Mouse (Mus musculus) limb, embryonic 13.5 days (tissue): ENCODE data around the gene Mtmr12. TPM values are rescaled to one million over a fixed set of nuclear protein-coding genes. Genes with fewer than 3 reads are reported as not detected.

ENCODE experiments used
- ATAC-seq: fragments of 200-750 bp; cut with Nextera tagmentation; 2 replicates; pipeline ENCODE4 v1.8.0; 2017; ENCODE audit warnings: low read depth, moderate number of reproducible peaks, moderate TSS enrichment; ENCODE audit not compliant: low FRiP score
- H3K27ac ChIP-seq: fragments of 300-500 bp; sonication (generic); 2 replicates; pipeline ENCODE4 v1.5.1; 2015; ENCODE audit warnings: inconsistent platforms, mild to moderate bottlenecking, moderate library complexity
- H3K27me3 ChIP-seq: fragments of 300-500 bp; sonication (generic); 2 replicates; pipeline ENCODE4 v1.6.1; 2015; ENCODE audit warnings: mild to moderate bottlenecking, inconsistent platforms
- H3K36me3 ChIP-seq: fragments of 300-500 bp; sonication (generic); 2 replicates; pipeline ENCODE4 v1.6.1; 2015; ENCODE audit warnings: inconsistent platforms, mild to moderate bottlenecking, moderate library complexity
- H3K4me1 ChIP-seq: fragments of 300-500 bp; sonication (generic); 2 replicates; pipeline ENCODE4 v1.6.1; 2015; ENCODE audit warnings: inconsistent platforms
- H3K4me2 ChIP-seq: fragments of 300-500 bp; sonication (generic); replicated peaks from 2 replicates; pipeline ENCODE4 v1.6.1; 2015; ENCODE audit warnings: inconsistent platforms, mild to moderate bottlenecking, moderate library complexity
- H3K4me3 ChIP-seq: fragments of 300-500 bp; sonication (generic); 2 replicates; pipeline ENCODE4 v1.5.1; 2015; ENCODE audit warnings: moderate library complexity, mild to moderate bottlenecking, inconsistent platforms
- H3K9ac ChIP-seq: fragments of 300-500 bp; sonication (generic); 2 replicates; pipeline ENCODE4 v1.6.1; 2015; ENCODE audit warnings: mild to moderate bottlenecking, inconsistent platforms
- H3K9me3 ChIP-seq: fragments of 300-500 bp; sonication (generic); 2 replicates; pipeline ENCODE4 v1.6.1; 2016; ENCODE audit warnings: inconsistent platforms
- WGBS: fragments of 180-500 bp; shearing (Covaris S2); methylation state at CpG from one replicate; pipeline ENCODE4 v1.1.7; 2015; 5-methylcytosine and 5-hydroxymethylcytosine counted together
- polyA plus RNA-seq: library from polyadenylated mRNA; unstranded; fragments of >200 nt; fragmentation: Nextera tagmentation; extraction: Ambion mirVana; gene quantifications from 2 replicates; pipeline ENCODE4 v1.2.1, GENCODE M21; 2015

Gene Mtmr12
- polyA plus RNA-seq, 1 experiment from 2014 or later = 18.5 TPM

DNA sequence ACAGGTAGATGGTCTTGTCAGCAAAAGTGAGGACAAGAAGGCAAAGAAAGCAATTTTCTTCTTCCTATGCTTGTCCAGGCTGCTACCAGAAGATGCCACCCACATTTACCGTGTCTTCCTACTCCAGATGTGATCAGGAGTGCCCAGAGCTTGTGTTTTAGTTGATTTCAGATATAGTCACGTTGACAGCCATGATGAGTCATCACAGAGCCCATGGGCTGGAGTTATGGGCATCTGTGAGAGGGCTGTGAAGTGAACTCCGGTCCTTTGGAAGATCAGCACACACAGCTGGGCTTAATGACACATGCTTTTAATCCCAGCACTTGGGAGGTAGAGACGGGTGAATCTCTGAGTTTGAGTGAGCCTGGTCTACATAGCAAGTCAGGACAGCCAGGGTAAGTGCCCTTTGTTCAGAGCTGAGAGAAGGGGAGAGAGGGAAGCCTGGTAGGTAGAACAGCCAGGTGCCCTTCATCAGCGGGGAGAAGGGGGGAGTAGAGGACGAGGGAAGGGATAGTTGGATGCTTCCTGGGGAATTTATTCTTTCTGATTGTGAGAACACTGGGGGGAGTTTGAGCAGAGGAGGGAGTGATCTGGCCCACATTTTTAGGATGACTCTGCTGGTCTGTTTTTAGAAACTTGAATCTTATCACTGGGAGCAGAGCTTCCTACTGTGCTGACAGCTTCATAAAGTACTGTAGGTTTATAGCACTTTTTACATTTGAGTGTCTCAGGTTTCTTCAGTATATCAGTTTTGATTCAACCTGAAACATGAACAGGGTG lies 40.9 kb downstream of the Mtmr12 start:
- H3K36me3 ChIP-seq = peaks cover 46% of the 10 kb centered on the region
- no peak overlapping the region for H3K9ac ChIP-seq
- 0 out of 2 replicates have a peak, but pooled peaks cover 9% of the 10 kb centered on the region for H3K4me1 ChIP-seq
- H3K4me2 ChIP-seq = no peak overlapping the region
- no peak overlapping the region for H3K4me3 ChIP-seq
- no peak overlapping the region for H3K27ac ChIP-seq
- no peaks in the 10 kb centered on the region for H3K9me3 ChIP-seq
- ATAC-seq = no peak
- WGBS = 76% methylated on average over 6 of the region's 6 CpGs
- H3K27me3 ChIP-seq = no peaks in the 10 kb centered on the region

DNA sequence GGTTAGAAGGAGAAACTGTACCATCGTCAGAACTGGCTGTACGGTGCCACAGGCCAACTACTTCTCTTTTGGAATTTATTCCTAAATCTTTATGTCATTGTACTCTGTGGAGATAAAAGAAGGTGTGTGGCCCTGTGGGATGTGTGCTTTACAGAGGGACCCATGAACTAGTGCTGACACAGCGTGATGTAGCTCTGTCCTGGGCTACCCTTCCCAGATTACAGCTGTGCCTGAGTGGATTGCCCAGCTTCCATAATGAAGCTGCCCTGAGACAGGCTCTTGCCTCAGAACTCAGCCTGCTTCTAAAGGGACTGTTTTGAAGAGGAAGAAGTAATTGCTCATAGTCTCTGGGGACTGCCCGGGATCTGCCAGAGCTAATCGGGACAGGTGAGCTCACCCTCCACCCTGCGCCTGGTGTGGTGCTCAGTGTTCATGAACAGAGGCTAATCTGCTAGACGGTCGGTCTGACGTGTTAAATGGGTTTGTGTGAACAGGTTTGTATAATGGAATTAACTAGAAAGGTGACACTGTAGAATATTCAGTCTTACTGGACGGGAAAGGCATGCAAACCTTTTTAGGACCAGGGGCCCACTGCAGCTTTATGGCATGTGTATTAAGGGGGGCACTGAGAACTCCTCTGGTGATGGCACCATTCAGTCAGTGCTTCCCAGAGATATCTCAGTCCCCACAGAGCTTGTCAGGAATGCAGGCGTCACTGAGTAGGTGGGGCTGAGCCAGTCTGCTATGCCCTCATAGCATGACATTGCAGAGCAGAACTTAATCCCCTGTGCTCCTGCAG lies 41.7 kb downstream of the Mtmr12 start:
- H3K9me3 ChIP-seq = no peaks in the 10 kb centered on the region
- ATAC-seq = no peak
- H3K27ac ChIP-seq = no peak overlapping the region
- no peak overlapping the region for H3K4me3 ChIP-seq
- peaks cover 54% of the 10 kb centered on the region for H3K36me3 ChIP-seq
- H3K4me2 ChIP-seq = no peak overlapping the region
- 0 out of 2 replicates have a peak, but pooled peaks cover 9% of the 10 kb centered on the region for H3K4me1 ChIP-seq
- H3K27me3 ChIP-seq = no peaks in the 10 kb centered on the region
- H3K9ac ChIP-seq = no peak overlapping the region
- 79% methylated on average over 11 of the region's 11 CpGs for WGBS

DNA sequence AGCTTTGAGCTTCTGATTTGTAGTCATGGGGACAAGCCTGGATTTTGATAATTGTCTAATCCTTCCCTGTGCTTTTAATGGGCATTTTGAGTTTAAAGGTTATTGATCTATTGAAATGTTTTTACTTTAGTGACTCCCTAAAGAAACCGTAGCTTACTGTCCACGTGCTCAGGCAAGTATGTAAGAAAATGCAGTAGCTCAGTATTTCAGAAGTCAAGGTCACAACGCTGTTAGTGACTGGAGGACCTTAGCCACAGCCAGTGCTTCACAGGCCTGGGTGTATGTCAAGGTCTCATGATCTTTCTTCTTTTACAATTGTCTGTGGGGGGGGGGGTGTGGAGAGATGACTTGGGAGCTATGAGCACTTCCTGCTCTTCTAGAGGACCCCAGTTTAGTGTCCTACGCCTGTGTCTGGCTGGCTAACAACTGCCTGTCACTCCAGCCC lies 42.4 kb downstream of the Mtmr12 start:
- Histone ChIP-seq H3K4me3 (no peak overlapping the region), H3K9me3 (no peaks in the 10 kb centered on the region), H3K27me3 (no peaks in the 10 kb centered on the region), H3K36me3 (peaks cover 60% of the 10 kb centered on the region), H3K9ac (no peak overlapping the region), H3K4me2 (no peak overlapping the region), H3K27ac (no peak overlapping the region), H3K4me1 (0 out of 2 replicates have a peak, but pooled peaks cover 9% of the 10 kb centered on the region)
- WGBS = 80% methylated on average over 4 of the region's 4 CpGs
- ATAC-seq = no peak

DNA sequence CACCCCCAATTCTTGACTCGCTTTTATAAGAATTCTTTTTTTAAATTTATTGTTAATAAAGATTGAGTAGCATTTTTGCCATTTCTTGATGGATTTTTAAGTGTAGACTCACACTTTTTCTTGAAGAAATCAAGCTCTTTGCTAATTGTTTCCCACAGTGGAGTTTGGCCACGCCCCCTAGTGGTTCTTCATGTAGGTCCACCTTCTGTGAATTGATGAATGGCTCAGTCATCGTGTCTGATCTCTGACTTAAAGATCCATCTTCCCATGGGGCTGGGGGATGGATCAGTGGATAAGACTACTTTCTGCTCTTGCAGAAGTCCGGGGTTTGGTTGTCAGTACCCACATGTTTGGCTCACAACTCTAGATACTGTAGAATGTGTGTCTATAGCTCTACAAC lies 43.5 kb downstream of the Mtmr12 start:
- Histone ChIP-seq H3K4me1 (0 out of 2 replicates have a peak, but pooled peaks cover 9% of the 10 kb centered on the region), H3K27ac (no peak overlapping the region), H3K9ac (no peak overlapping the region), H3K36me3 (peaks cover 67% of the 10 kb centered on the region), H3K9me3 (no peaks in the 10 kb centered on the region), H3K27me3 (no peaks in the 10 kb centered on the region), H3K4me3 (no peak overlapping the region), H3K4me2 (no peak overlapping the region)
- no peak for ATAC-seq
- 66% methylated on average over 4 of the region's 4 CpGs for WGBS

DNA sequence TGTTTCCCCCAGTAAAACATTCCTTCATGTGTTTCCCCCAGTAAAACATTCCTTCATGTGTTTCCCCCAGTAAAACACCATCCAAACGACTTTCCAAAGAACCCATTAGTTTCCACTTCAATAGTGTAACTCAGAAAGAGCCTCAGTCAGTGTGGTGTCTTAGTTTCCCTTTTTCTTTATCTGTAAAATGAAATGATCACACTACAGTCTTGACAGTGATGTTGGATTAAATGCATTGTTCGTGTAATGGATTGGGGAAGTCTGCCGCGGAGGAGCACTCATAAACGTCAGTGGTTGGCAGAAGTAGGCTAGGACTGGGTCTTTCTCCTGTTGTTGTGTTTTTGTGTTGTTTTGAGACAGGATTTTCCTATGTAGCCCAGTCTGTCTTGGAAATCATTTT lies 45.5 kb downstream of the Mtmr12 start:
- ATAC-seq = no peak
- Histone ChIP-seq H3K27ac (no peak overlapping the region), H3K9me3 (no peaks in the 10 kb centered on the region), H3K9ac (no peak overlapping the region), H3K4me3 (no peak overlapping the region), H3K36me3 (peaks cover 66% of the 10 kb centered on the region), H3K4me2 (no peak overlapping the region), H3K4me1 (0 out of 2 replicates have a peak, but pooled peaks cover 9% of the 10 kb centered on the region), H3K27me3 (no peaks in the 10 kb centered on the region)
- 76% methylated on average over 5 of the region's 5 CpGs for WGBS

DNA sequence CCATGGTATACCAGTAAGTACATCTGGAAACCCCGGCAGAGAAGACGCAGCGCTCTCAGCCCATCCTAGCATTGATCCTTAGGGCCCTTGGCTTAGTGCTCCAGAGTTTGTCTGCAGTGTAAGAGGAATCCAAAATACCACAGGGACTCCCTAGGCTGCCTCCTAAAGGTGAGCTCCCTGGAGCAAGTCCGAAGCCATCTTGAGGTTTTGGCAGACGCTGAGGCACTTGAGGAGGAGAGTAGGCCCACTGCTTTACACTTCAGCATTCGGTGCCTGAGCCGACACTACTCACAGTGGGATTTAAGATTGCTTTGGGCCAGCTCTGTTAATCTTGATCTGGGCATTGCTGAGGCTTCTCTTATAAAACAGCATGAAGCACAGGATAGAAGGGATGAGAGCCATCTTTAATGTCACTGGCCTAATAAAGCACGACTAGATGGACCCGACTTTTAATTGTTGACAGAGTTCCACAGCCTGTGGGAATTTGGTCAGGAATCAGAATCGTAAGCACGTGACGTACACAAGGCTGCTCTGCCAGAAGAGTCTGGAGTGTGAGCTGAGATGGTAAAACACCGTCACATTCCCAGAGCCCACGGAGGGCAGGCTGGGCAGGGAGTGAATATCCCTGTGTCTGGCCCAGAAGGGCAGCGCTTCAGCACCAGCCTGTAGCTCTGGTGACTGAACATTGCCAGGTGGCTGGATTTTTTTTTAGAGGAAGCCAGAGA lies 46.8 kb downstream of the Mtmr12 start:
- WGBS = 88% methylated on average over 15 of the region's 15 CpGs
- Histone ChIP-seq H3K27ac (no peak overlapping the region), H3K36me3 (peaks cover 60% of the 10 kb centered on the region), H3K9me3 (no peaks in the 10 kb centered on the region), H3K4me1 (0 out of 2 replicates have a peak, but pooled peaks cover 4% of the 10 kb centered on the region), H3K9ac (no peak overlapping the region), H3K4me3 (no peak overlapping the region), H3K27me3 (no peaks in the 10 kb centered on the region), H3K4me2 (no peak overlapping the region)
- no peak for ATAC-seq

DNA sequence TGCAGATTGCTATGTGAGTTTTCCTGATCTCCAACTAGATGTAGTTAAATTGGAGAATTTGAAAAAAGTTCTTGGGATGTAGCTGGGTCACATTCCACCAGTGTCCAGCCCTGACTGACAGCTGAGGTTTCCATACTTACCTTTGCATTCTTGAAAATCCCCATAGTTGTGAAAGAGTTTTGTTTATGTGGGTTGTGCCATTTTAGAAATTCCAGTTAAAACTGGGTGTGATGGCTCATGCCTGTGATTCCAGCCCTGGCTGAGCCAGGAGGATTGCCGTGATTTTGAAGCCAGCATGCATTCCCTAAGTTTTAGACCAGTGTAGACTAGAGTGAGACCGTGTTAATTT lies 47.3 kb downstream of the Mtmr12 start:
- Histone ChIP-seq H3K4me2 (no peak overlapping the region), H3K4me1 (no peaks in the 10 kb centered on the region), H3K27ac (no peak overlapping the region), H3K27me3 (no peaks in the 10 kb centered on the region), H3K36me3 (peaks cover 58% of the 10 kb centered on the region), H3K9me3 (no peaks in the 10 kb centered on the region), H3K4me3 (no peak overlapping the region), H3K9ac (no peak overlapping the region)
- no peak for ATAC-seq
- WGBS = 95% methylated on average over 2 of the region's 2 CpGs

DNA sequence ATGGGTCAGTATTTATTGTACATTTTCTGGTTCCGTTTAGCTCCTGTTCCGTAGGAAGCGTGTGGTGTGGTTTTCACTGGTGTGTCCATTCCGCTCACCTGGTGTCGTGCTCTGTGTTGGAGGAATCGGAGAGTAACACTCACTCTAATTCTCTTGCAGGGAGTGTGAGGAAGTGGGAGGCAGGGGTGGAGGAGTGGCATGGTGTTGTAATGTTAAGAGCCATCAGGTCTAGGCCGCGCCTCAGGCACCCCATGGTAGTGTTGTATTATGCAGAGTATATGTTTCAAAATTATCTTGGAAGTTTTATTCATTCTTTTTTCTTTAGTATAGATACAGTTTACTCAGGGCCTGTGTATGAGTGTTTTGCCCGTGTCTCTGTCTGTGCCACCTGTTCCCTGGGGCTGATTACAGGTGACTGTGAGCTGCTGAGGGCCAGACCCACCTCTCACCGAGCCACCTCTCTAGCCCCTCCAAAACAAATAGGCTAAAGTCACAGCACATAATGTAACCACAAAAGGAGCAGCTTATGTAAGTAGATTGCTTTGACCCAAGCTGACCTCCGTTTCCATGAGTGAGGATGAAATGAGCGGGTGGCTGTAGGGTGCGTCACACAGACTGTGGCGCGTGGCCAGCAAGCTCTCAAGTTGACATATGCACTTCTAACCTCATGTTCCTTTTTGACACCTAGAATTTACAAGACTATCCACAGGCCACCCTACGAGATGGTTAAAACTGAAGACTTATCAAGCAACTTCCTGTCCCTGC lies 53.1 kb downstream of the Mtmr12 start:
- Histone ChIP-seq H3K27me3 (no peaks in the 10 kb centered on the region), H3K27ac (no peak overlapping the region), H3K36me3 (peaks cover 79% of the 10 kb centered on the region), H3K4me2 (no peak overlapping the region), H3K9me3 (no peaks in the 10 kb centered on the region), H3K4me3 (no peak overlapping the region), H3K4me1 (no peaks in the 10 kb centered on the region), H3K9ac (no peak overlapping the region)
- 94% methylated on average over 16 of the region's 16 CpGs for WGBS
- ATAC-seq = no peak

DNA sequence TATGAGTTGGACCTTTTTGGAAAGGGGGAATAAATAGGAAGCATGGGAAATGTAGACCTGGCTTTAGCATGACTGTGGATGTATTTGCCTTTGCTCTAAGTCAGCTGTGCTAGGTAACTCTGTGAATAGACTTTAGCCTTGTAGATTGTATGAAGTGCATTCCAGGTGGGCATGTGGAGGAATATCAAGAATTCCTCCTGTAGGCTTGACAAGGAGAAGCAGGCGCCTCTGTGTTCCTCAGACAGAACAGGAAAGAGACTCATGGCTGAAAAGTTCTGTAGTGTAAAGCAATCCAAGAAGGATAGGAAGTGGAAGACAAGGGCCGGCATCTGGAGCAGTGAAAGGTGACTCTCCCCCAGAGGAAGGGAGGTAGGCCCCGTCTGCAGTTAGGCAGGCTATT lies 58.2 kb downstream of the Mtmr12 start:
- H3K36me3 ChIP-seq = peaks cover 96% of the 10 kb centered on the region
- no peaks in the 10 kb centered on the region for H3K9me3 ChIP-seq
- 0 out of 2 replicates have a peak, but pooled peaks have one; percentile 22 for ATAC-seq
- peak overlapping the region; percentile 69; the same call in 1 of the 2 replicates for H3K27ac ChIP-seq
- H3K9ac ChIP-seq = no peak overlapping the region
- no peak overlapping the region for H3K4me2 ChIP-seq
- no peaks in the 10 kb centered on the region for H3K27me3 ChIP-seq
- H3K4me3 ChIP-seq = no peak overlapping the region
- WGBS = 52% methylated on average over 3 of the region's 3 CpGs
- H3K4me1 ChIP-seq = peaks cover 14% of the 10 kb centered on the region

DNA sequence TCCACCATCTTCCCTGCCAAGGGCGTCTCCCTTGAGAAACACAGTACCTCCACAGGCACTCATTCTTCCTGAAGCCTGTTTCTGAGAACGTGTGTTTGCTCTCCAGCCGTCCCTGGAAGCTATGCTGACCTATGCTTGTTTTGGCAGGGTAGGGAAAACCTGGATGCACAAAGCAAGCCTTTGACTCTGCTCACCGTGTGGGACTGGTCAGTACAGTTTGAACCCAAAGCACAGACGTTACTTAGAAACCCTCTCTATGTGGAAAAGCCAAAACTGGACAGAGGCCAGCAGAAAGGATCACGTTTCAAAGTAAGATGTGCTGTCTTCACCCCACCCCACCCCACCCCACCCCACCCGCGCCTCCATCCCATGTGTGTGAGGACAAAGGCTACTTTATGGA lies 61.6 kb downstream of the Mtmr12 start:
- peak; percentile 54 for ATAC-seq
- H3K36me3 ChIP-seq = peaks cover 96% of the 10 kb centered on the region

DNA sequence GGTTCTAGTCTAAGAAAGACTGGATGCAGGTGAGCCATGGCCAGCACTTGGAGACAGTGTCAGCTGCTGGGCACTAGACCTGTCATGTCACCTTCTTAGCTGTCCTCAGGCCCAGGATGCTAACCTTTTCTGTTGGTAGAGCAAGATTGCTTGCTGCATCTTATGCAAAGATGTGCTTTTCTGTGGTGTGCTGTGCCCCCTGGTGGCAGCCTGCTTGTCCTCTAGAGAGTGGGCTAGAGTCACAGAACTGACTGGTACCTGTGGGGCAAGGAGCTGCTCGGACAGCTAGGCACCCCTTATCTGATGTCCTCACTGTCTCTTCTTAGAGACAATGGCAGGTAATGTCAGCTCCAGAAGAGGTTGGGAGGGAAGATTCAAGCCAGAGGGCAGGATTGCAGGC lies 63.2 kb downstream of the Mtmr12 start:
- H3K9ac ChIP-seq = no peak overlapping the region
- peak overlapping the region; percentile 81; the same call in 1 of the 2 replicates for H3K27ac ChIP-seq
- peaks cover 81% of the 10 kb centered on the region for H3K36me3 ChIP-seq
- peaks cover 13% of the 10 kb centered on the region for H3K4me1 ChIP-seq
- no peak overlapping the region for H3K4me2 ChIP-seq
- H3K9me3 ChIP-seq = no peaks in the 10 kb centered on the region
- H3K27me3 ChIP-seq = no peaks in the 10 kb centered on the region
- WGBS = 63% methylated on average over 1 of the region's 1 CpGs
- H3K4me3 ChIP-seq = no peak overlapping the region
- peak; percentile 51; the same call in 1 of the 2 replicates for ATAC-seq

More for the DNA sequence above, 61.6 kb downstream of the Mtmr12 start:
- WGBS = 61% methylated on average over 8 of the region's 8 CpGs
- Histone ChIP-seq H3K9ac (no peak overlapping the region), H3K4me3 (no peak overlapping the region), H3K27me3 (no peaks in the 10 kb centered on the region), H3K9me3 (no peaks in the 10 kb centered on the region), H3K27ac (peak overlapping the region; percentile 81), H3K4me1 (peaks cover 14% of the 10 kb centered on the region), H3K4me2 (no peak overlapping the region)
